Mouse (Mus musculus) layer of hippocampus, adult 18-20 months (tissue): ENCODE results near the gene Gsdmc3. TPM values are rescaled to one million over a fixed set of nuclear protein-coding genes. Genes with fewer than 3 reads are reported as not detected.
"Not testable (repeated sequence)": the region's sequence is repeated elsewhere in the genome, so short reads cannot be mapped to it uniquely, and the experiment has no call there.

Source experiments
- DNase-seq, 2 experiments: peaks; one replicate each; pipeline ENCODE4 v3.0.0; 2022; ENCODE audit warnings: low spot score in 2 of 2
- long read RNA-seq: library from polyadenylated mRNA; stranded (forward); transcript quantifications from one replicate; pipeline ENCODE4 v2.0.0, GENCODE M21; 2021
- total RNA-seq, 2 experiments: library from RNA; stranded (reverse); gene quantifications; 2 replicates each; pipeline ENCODE4 v1.2.3; 2021

Gsdmc3 gene
- total RNA-seq = not detected
- long read RNA-seq = 0 reads

DNA sequence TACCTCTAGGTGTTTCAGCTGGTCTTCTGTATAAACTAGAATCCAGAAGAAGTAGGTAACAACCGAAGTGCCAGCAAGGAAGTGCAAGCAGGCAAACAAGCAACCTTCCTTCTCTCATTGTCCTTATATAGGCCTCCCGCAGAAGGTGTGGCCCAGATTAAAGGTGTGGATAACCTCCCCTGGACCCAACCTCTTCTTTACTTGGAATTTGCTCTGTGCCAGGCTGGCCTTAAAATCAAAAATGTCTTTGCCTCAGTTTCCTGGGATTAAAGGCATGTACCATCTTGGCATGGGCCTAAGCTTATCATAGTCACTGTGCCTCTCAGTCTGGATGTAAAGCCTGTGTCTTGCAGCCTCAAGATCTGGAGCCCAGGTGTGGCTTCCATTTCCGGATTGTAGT, at the start of gene Gsdmc3:
Gsdmc3 (minus strand) TSS at position 101 of the 400 bp plus-strand sequence.
- not testable (repeated sequence) for DNase-seq

DNA sequence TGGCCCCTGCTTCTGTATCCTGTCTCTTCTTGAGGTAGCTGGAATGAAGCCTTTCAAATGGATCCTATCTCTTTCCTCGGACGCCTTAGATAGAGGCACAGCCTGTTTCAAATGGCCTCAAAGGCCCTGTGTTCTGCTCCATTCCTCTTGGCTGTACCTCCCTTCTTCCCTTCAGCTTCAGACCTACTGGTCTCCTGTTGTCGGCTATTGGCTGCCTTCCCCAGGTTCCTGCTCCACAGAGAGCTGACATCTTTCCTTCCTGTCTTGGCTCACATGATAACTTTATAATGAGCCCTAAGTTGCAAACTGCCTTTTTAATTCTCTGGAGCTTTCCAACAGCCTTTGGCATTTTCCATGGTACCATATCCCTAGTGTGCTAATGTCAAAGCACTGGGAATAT, 47.8 kb upstream of the Gsdmc3 start:
- no peak for DNase-seq

DNA sequence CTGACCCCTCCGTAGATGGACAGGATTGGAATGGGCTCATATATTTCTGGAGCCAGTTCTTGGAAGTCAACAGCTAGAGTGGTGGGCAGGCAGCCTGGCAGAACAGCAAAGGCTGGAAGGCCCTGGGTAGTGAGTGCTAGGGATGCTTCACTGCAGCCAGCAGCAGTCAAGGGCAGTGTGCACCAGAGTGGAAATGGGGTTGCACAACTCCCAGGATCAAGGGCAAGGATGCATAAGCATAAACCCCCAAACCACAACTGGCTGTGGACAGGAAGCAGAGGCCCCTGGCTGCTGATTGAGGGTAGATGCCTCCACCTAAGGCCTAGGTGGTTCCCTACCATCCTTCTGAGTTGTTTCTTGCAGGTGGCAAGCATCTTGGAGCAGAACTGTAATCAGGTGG, 46.1 kb upstream of the Gsdmc3 start:
- no peak for DNase-seq

DNA sequence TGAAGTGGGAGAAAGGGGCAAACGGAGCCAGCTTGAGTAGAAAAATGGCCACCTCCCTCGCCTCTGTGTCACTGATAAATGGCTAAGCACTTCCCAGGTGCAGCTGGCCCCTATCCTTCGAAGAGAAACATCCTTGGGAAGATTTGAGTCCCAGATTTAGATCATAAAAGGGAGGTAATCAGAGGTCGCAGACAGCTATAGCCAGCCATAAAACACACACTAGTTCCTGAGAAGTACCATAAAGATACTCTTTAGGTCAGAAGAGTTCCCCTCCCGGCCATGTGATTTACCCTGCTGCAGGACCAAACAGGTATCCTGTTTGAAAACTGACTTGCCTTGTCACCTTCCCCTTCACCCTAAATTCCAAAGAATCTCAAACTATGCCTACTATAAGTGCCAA, 43.3 kb upstream of the Gsdmc3 start:
- not testable (repeated sequence) for DNase-seq

DNA sequence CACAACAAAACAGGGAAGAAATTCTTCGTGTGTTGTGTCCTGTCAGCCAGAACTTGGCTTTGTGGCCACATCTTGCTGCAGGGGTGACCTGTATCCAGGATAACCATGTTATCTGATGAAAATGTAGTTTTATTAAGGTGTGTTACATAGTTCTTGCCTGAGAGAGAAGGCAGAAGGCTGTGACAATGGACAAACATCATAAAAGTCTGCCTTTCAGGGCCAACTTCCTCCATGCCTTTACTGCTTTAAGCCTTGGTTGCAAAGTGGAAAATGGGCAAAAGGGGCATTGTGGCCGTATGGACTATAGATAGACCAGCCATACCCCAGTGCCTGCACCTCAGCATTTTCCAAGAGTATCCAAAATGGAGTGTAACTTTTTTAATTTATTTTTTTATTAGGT, 41.4 kb upstream of the Gsdmc3 start:
- DNase-seq = not testable (repeated sequence)

DNA sequence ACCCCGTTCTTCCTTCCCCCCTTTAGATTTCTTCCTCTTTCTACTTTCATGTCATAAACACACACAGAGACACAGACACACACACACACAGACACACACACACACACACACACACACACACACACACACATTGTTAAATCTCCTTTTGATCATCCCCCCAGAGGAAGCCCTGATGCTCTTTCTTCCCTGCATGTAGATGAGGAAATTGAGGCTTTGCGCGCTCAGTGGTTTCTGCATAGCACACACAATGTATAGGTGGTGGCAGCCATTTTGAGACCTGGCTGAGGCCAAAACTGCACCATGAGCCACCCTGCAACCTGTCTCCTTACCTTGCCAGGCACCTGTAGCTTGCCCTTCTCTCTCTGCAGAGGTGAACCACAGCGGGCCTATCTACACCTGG, 38.2 kb upstream of the Gsdmc3 start:
- DNase-seq = not testable (repeated sequence)

DNA sequence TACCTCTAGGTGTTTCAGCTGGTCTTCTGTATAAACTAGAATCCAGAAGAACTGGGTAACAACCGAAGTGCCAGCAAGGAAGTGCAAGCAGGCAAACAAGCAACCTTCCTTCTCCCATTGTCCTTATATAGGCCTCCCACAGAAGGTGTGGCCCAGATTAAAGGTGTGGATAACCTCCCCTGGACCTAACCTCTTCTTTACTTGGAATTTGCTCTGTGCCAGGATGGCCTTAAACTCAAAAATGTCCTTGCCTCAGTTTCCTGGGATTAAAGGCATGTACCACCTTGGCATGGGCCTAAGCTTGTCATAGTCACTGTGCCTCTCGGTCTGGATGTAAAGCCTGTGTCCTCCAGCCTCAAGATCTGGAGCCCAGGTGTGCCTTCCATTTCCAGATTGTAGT, 33.8 kb upstream of the Gsdmc3 start, which contains the start of gene Gsdmc4:
Gsdmc4 (minus strand) TSS at position 101 of the 400 bp plus-strand sequence.
- DNase-seq = not testable (repeated sequence)

DNA sequence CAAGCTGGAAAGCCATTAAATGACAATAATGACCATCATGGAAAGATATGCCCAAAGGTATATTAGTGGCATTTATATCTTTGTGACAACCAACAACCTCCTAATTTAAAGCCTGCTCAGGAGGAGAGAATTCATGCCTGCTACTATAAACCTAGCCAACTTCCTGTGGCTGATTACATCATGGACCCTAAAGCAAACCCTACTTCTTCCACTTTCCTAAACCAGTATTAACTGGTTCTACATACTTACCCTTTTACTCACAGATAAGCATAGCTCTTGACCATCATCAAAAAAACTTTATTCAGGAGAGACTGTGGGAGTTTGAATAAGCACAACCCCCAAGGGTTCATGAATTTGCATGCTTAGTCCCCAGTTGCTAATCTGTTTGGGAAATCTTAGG, 31.5 kb upstream of the Gsdmc3 start:
- DNase-seq = not testable (repeated sequence)

DNA sequence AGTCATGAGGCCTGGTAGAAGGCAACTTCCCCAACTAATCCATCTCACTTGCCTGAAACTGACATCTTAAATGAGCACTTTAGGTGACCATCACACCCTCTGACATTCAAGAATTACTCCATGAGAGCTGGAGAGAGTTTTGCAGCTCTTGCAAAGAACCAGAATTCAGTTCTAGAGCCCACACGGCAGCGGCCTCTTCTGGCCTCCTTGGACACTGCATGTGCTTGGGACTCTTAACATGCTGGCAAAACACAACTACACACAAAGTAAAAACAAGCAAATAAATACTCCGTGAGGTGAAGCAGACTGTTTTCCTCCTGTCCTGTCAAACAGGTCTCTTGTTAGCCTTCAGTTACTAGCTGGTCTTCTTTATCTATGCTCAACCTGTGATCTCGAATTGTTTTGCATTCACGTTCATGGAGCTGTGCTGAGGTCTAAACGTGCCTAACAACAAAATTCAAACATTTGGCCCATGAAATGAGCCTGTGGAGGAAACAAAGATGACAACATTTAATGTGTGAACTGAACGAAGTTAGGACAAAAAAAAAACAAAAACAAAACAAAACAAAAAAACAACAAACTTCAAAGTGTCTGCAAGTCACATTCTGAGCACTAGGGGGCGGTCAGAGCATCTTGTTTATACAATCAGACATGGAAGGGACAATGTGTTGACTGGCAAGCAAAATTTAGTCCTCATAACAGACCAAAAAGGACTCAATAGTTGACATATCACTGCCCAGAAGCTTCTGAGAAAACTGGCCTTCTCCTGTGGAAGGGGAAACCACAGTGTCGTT, 17.4 kb upstream of the Gsdmc3 start:
- peak in 1 of 2 experiments; percentile 40 for DNase-seq

DNA sequence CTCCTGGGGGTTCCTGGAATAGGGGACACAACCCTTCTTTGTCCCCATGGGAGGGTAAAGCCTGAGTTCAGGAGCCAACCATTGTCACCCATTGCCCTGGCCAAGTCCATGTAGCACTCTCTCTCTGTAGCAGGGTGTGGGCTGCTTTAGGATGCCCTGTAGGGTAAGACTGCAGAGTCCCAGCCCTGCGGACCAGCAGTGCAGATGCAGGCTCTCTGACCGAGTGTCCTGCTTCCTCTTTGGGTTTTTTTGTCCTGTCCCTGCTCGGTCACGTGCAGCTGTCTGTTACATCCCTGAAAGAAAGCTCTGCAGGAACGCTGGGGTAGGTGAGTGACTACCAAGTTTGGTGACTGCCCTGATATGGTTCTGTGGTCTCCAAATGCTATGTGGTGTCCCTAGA, 10.1 kb upstream of the Gsdmc3 start:
- not testable (repeated sequence) for DNase-seq

DNA sequence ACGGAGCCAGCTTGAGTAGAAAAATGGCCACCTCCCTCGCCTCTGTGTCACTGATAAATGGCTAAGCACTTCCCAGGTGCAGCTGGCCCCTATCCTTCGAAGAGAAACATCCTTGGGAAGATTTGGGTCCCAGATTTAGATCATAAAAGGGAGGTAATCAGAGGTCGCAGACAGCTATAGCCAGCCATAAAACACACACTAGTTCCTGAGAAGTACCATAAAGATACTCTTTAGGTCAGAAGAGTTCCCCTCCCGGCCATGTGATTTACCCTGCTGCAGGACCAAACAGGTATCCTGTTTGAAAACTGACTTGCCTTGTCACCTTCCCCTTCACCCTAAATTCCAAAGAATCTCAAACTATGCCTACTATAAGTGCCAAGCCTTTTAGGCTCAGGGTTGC, 9.6 kb upstream of the Gsdmc3 start:
- DNase-seq = not testable (repeated sequence)

DNA sequence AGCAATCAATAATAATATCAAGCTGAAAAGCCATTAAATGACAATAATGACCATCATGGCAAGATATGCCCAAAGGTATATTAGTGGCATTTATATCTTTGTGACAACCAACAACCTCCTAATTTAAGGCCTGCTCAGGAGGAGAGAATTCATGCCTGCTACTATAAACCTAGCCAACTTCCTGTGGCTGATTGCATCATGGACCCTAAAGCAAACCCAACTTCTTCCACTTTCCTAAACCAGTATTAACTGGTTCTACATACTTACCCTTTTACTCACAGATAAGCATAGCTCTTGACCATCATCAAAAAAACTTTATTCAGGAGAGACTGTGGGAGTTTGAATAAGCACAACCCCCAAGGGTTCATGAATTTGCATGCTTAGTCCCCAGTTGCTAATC, 2.2 kb downstream of the Gsdmc3 start:
- DNase-seq = not testable (repeated sequence)

DNA sequence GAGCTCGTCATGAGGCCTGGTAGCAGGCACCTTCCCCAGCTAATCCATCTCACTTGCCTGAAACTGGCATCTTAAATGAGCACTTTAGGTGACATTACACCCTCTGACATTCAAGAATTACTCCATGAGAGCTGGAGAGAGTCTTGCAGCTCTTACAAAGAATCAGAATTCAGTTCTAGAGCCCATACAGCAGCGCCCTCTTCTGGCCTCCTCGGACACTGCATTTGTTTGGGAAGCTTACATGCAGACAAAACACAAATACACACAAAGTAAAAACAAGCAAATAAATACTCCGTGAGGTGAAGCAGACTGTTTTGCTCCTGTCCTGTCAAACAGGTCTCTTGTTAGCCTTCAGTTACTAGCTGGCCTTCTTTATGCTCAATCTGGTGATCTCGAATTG, 16.4 kb downstream of the Gsdmc3 start:
- DNase-seq = not testable (repeated sequence)

Other genes starting within 250 kb of the Gsdmc3 start
- gene Gsdmc2, start 33.4 kb downstream of the Gsdmc3 start, total RNA-seq = not detected
- gene Gsdmc4, start 33.7 kb upstream of the Gsdmc3 start, total RNA-seq = not detected
- gene Fam49b, start 181.9 kb upstream of the Gsdmc3 start, total RNA-seq = 100 to 1,000 TPM; 128 to 136 TPM